Mouse (Mus musculus): ENCODE measurements around the gene Atl3.

GRCm38 (mm10) chr19:7521619-7522018 lies 27.8 kb downstream of the Atl3 start:
- TF ChIP-seq CTCF (IDR thresholded peaks at IDR 0.05): no peak
- no peak for TF ChIP-seq POLR2A (IDR thresholded peaks at IDR 0.05; ENCODE audit: insufficient read depth, low read depth, low read length)
- TF ChIP-seq EP300 (IDR thresholded peaks at IDR 0.05; ENCODE audit: insufficient read depth, low read depth, low read length): no peak

All from heart, adult 2 months (tissue).